Mouse (Mus musculus): ENCODE results near the gene Nme7.

Gene Nme7

GRCm38 (mm10) chr1:164389743-164390142 lies 85.8 kb downstream of the Nme7 start:
- no peak for DNase-seq

GRCm38 (mm10) chr1:164392176-164392575 lies 88.3 kb downstream of the Nme7 start:
- no peak for DNase-seq

- no peak for DNase-seq
Measured at GRCm38 (mm10) chr1:164395131-164395780, 91.3 kb downstream of the Nme7 start.

DNA sequence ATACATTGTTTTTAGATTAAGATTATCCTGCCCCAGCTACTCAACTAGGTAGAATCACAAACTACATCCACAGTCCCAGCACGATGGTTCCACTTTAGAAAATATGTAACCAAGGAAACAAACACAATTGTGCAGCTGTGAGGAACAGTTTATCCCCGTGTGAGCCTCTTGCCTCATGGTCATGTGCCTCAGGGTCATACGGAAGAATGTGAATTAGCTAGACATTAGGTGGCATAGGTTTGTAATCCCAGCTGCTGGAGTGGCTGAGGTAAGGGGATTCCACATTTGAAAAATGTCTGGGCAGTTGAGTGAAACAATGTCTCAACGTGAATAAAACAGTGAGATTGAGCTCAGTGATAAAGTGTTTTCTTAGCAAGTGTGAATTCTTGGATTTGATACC lies 93.8 kb downstream of the Nme7 start:
- no peak for DNase-seq

- DNase-seq: no peak
Measured at GRCm38 (mm10) chr1:164399578-164399977, 95.7 kb downstream of the Nme7 start.

GRCm38 (mm10) chr1:164405385-164405802 lies 101.5 kb downstream of the Nme7 start:
- peak in 1 of 2 experiments; percentile 47 for DNase-seq

DNA sequence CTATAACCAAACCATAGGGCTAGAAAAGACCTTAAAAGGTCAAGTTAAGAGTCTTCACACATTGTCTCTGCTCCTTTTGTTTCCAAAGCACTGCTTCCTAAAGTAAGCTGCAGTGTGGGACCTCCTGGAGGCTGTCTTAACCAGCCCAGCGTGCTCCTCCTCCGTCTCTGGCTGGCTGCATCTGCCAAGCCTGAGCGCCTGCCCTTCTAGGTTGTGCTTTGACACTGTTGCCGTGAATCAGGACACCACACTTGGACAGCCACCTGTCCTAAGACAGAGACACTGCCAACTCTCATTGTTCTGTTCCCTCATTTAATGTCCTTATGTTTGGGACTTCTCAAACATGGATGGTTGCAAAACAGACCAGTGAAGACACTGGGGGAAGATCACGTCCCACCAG lies 102.6 kb downstream of the Nme7 start:
- peak; percentile 46 to 53 for DNase-seq

GRCm38 (mm10) chr1:164408655-164409054 lies 104.7 kb downstream of the Nme7 start:
- no peak for DNase-seq

GRCm38 (mm10) chr1:164411306-164411705 lies 107.4 kb downstream of the Nme7 start:
- DNase-seq: peak; percentile 62 to 87

DNA sequence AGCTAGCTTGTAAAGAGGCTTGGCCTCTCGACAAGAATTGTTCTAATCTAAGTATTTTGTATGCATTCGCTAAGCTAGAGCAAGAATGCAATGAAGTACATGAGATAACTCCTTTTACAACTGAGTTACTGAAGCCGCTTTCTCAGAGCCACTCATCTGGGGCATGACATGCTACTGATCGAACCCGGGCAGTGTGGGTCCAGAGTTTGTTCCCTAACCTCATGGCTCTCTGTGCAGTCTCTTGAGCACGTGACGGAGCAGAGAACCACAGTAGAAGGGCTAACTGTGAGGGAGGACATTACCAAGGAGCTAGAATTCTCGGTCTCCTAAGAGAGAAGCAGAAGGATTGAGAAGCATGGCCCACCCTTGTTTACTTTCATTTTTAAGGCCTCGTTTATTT lies 109.0 kb downstream of the Nme7 start:
- peak; percentile 45 to 48 for DNase-seq

DNA sequence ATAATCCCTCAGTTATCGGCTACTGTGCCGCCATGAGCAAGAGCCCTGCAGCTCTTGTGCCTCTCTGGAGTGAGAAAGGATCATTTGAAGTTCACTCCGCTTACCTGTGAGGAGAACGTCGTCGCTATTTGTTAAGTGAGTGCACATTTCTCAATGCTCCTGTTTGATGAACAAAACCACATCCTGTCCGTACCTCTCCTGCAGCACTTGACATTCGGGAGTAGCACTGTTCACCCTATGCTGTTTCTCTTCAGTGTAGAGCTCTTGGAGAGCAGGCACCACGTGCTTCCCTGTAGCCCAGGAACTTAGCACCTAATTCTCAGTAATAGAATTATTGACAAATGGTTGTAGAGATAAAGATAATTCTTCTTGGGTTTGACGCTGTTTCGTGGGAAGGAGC lies 109.7 kb downstream of the Nme7 start:
- no peak for DNase-seq

DNA sequence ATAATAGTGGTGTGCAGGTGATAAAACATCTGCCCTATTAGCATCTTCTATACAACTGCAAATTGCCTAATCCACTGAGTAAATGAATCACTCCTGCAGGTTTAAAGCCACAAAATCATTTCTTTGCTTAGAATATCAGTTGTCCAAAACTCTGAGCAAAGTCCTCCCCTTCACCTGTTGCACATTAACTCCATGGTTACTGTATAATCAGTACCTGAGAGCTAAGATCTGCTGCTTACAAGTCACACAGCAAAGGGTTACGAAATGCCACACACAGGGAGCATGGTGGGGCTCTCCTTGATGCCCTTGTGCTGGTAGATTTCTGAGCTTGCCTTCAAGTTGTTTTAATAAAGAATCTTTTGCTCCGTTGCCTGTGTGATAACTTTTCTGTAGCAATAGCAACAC lies 111.4 kb downstream of the Nme7 start:
- DNase-seq: peak; percentile 71 to 91

GRCm38 (mm10) chr1:164416692-164417394 lies 112.9 kb downstream of the Nme7 start:
- DNase-seq: peak; percentile 63 to 74

DNA sequence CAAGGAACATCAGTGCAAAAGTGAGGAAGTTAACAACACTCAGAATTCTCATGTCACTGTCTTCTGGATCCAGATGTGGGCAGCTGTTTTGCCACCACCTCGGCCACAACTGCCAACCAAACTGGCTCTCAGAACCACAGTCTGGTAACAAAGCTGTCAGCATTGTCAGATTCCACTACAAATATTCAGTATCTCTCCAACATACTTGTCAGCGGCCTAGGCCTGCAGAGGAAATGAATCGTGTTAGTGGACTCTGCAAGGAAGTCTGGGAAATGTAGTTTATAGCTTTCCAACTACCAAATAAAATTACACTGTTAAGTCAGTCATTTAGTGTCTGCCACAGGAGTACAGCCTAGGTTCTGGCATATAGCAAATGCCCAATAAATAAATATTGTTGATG lies 113.7 kb downstream of the Nme7 start:
- no peak for DNase-seq

DNA sequence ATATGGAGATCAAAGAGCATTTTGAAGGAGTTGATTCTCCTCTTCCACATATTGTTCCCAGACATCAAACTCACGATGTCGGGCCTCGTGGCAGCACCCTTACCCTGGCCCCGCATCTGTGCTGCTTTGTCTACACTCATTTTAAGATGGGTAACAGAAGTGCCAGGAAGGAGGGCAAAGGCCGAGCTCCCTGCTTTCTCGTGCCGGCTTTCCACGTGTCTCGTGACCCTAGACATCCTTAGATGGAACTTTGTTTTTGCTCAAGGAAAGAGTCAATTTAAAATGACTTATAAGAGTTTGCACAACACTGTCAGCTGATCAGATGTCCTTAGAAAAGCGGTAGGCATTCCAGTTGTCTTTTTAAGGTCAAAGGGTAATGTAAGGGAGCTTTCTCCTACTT lies 114.4 kb downstream of the Nme7 start:
- peak; percentile 73 to 85 for DNase-seq

- DNase-seq: no peak
Measured at GRCm38 (mm10) chr1:164419401-164419800, 115.5 kb downstream of the Nme7 start.

GRCm38 (mm10) chr1:164420623-164421354 lies 116.9 kb downstream of the Nme7 start:
- DNase-seq: no peak

DNA sequence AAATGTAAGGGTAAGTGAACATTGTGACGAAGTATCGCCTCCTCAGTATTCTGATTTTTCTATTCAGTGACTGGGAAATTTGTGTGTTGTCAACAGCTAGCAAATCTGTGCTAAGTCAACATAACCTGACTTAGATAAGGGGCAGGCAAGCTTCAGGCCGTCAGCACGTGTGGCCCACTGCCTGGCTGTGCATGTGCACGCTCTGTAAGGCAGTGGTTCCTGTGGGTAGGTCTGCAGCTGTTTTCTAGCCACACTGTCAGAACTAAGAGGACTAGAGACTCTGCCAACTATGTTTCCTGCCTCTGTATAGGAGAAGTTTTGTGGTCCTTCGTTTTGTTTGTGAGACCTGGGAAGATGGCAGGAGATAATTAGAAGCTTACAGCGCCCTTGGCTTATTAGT lies 122.3 kb downstream of the Nme7 start:
- no peak for DNase-seq

GRCm38 (mm10) chr1:164427777-164428176 lies 123.9 kb downstream of the Nme7 start:
- no peak for DNase-seq

DNA sequence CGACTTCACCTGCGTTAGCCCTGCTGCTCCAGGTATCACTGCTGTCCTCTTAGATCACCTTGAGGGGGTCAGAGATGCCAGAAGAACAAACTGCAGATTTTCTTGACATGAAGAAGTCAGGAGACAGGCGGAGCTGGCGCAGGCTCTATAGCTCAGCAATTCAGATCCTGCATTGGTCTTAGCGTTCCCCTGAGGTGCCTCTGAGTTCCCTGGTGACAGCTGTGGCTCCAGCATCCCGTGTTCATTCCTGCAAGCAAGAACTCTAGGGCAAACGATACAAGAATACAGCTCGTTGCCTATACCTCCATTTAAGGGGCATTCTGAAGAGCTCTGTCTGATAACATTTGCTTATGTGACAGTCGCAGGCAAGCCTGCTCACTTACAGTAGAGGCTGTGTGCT lies 124.7 kb downstream of the Nme7 start:
- DNase-seq: no peak

DNA sequence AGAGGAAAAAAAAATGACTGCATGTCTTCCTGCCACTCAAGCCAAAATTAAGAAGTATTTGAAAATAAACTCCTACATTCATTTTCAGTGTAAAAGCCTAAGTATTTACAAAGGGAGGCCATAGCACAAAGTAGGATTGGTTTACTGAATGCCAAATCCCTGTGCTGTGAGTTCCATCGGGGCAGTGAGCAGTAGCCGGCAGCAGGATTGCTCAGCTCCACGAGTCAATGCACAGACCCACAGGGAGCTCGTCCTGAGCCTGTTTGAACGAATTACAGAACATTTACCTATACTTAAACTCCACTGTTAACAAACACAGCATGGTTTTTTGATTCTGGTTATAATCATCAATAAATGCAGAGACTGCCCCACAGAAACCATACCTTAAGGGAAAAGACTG lies 128.7 kb downstream of the Nme7 start:
- DNase-seq: no peak

GRCm38 (mm10) chr1:164434049-164434448 lies 130.1 kb downstream of the Nme7 start:
- DNase-seq: no peak

DNA sequence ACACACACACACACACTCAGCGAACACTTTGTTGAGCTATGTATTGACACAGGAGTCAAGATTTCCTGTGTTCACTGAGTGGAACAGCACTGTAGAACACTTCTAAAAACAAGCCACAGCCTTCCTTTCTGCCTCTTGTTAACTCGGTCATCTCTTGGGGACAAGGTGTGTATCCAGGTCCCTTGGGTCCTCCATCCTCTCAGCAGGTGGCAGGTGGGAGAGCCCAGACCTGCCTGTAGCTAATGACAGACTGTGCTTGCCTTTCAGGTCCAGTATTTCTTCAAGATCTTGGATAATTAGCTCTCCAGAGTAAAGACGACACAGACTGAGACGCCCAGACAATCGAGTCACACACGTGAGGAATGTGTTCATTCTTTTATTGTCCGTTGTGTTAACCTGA lies 132.8 kb downstream of the Nme7 start:
- DNase-seq: no peak

- no peak for DNase-seq
Measured at GRCm38 (mm10) chr1:164440230-164440629, 136.3 kb downstream of the Nme7 start.

Data from kidney, postnatal 36 days (tissue).